Mouse (Mus musculus): ENCODE measurements around the gene Tor3a.
"Not testable (repeated sequence)": the region's sequence is repeated elsewhere in the genome, so short reads cannot be mapped to it uniquely, and the experiment has no call there.

The Tor3a gene

GRCm38 (mm10) chr1:156672720-156673475, 1.3 kb downstream of the Tor3a start:
- CTCF ChIA-PET = no interaction called here

- CTCF ChIA-PET = no interaction called here
Observed at GRCm38 (mm10) chr1:156671921-156672320, 2.2 kb downstream of the Tor3a start.

- CTCF ChIA-PET = no interaction called here
Observed at GRCm38 (mm10) chr1:156669208-156669983, 4.8 kb downstream of the Tor3a start.

GRCm38 (mm10) chr1:156668602-156669001, 5.6 kb downstream of the Tor3a start:
- CTCF ChIA-PET = interaction anchor here (0.8 kb wide), 1 partner anchor 249 kb away, joined by 8 read pairs; no protein-coding TSS in a partner anchor

- CTCF ChIA-PET = no interaction called here
Observed at GRCm38 (mm10) chr1:156667141-156667926, 6.8 kb downstream of the Tor3a start.

GRCm38 (mm10) chr1:156665777-156666176, 8.4 kb downstream of the Tor3a start:
- CTCF ChIA-PET = interaction anchor here (0.5 kb wide), 1 partner anchor 193 kb away, joined by 5 read pairs; no protein-coding TSS in a partner anchor

- CTCF ChIA-PET = not testable (repeated sequence)
Observed at GRCm38 (mm10) chr1:156660660-156661236, 13.4 kb downstream of the Tor3a start.

GRCm38 (mm10) chr1:156659906-156660659, 14.1 kb downstream of the Tor3a start:
- CTCF ChIA-PET = no interaction called here

- CTCF ChIA-PET = no interaction called here
Observed at GRCm38 (mm10) chr1:156658676-156659075, 15.5 kb downstream of the Tor3a start.

- CTCF ChIA-PET = no interaction called here
Observed at GRCm38 (mm10) chr1:156657523-156657922, 16.6 kb downstream of the Tor3a start.

- CTCF ChIA-PET = no interaction called here
Observed at GRCm38 (mm10) chr1:156654735-156655530, 19.2 kb downstream of the Tor3a start.

- CTCF ChIA-PET = interaction anchor here (0.6 to 1.1 kb wide), 4 partner anchors 12 to 718 kb away, joined by 3 to 9 read pairs (median 4); no protein-coding TSS in a partner anchor
Observed at GRCm38 (mm10) chr1:156652189-156652822, 21.9 kb downstream of the Tor3a start.

- CTCF ChIA-PET = no interaction called here
Observed at GRCm38 (mm10) chr1:156650631-156651030, 23.5 kb downstream of the Tor3a start.

- CTCF ChIA-PET = interaction anchor here (0.5 kb wide), 1 partner anchor 56 kb away, joined by 4 read pairs; no protein-coding TSS in a partner anchor
Observed at GRCm38 (mm10) chr1:156648705-156649104, 25.5 kb downstream of the Tor3a start.

GRCm38 (mm10) chr1:156645971-156646370, 28.2 kb downstream of the Tor3a start:
- CTCF ChIA-PET = no interaction called here

GRCm38 (mm10) chr1:156644780-156645523, 29.2 kb downstream of the Tor3a start:
- CTCF ChIA-PET = no interaction called here

GRCm38 (mm10) chr1:156644061-156644460, 30.1 kb downstream of the Tor3a start:
- CTCF ChIA-PET = interaction anchor here (0.6 kb wide), 1 partner anchor 291 kb away, joined by 3 read pairs; no protein-coding TSS in a partner anchor

GRCm38 (mm10) chr1:156642813-156643212, 31.3 kb downstream of the Tor3a start:
- CTCF ChIA-PET = no interaction called here

GRCm38 (mm10) chr1:156641808-156642207, 32.3 kb downstream of the Tor3a start:
- CTCF ChIA-PET = interaction anchor here (0.6 kb wide), 1 partner anchor 66 kb away, joined by 3 read pairs; no protein-coding TSS in a partner anchor

Data from spleen, embryonic (tissue).